Mouse (Mus musculus): ENCODE measurements around the gene Hoxd4. TPM values are rescaled to one million over a fixed set of nuclear protein-coding genes. Genes with fewer than 3 reads are reported as not detected.

The Hoxd4 gene
- polyA plus RNA-seq, 1 experiment from 2014 or later, result not detected

DNA sequence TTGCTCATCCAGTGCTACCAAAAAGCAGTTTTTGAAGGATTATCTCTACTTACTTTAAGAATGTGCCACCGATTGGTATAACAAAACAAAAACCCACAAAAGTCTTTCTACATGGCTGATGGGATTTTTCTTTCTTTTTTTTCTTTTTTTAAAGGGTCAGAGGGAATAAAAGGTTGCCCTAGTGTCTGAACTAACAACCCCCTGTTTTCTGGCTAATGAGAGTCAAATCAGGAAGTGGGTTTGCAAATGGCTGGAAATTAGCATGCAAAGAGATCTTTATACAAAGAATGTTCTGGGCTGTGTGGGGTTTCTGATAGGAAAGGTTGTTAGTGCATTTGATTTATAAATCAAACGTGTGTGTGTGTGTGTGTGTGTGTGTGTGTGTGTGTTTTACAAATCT, 8.7 kb downstream of the Hoxd4 start:
- peaks cover 4% of the 10 kb centered on the region; the same call in 1 of the 2 replicates for H3K4me1 ChIP-seq
- H3K9ac ChIP-seq (replicated peaks), result no peak overlapping the region
- no peak for ATAC-seq (ENCODE audit: low FRiP score, low read depth)
- H3K27me3 ChIP-seq, result peaks cover 100% of the 10 kb centered on the region
- H3K9me3 ChIP-seq, result no peaks in the 10 kb centered on the region
- 5% methylated on average over 2 of the region's 2 CpGs for WGBS
- no peak overlapping the region for H3K27ac ChIP-seq (replicated peaks)
- no peaks in the 10 kb centered on the region for H3K36me3 ChIP-seq
- H3K4me2 ChIP-seq (replicated peaks), result no peak overlapping the region
- H3K4me3 ChIP-seq, result no peak overlapping the region

DNA sequence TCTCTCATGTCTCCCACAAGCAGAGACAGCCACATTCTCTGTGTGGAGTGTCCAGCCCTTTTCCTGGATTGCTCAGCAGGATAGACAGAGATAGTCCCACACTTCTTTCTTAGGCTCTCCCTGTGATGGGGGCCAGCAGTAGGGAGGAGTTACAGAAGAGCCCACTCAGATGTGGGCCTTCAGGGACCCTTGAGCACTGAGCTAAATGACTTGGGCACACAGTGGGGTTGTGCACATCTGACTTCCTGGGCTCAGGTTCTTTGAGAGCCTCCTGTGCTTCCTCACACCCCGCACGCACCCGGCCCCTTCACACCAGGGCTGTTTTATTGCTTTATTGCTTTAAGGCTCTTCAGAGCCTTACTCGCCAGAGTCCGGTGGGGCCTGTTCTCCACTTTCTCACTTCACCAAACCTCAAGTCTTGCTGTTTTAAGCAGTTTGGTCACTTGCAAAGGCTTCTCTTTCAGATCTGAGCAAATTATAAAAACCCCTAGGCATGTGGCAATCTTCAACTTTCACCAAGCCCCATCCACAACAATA, 9.3 kb downstream of the Hoxd4 start:
- H3K4me2 ChIP-seq (replicated peaks), result no peak overlapping the region
- peaks cover 1% of the 10 kb centered on the region; the same call in 1 of the 2 replicates for H3K4me1 ChIP-seq
- 0% methylated on average over 5 of the region's 5 CpGs for WGBS
- no peak overlapping the region for H3K27ac ChIP-seq (replicated peaks)
- peaks cover 100% of the 10 kb centered on the region for H3K27me3 ChIP-seq
- no peak overlapping the region for H3K9ac ChIP-seq (replicated peaks)
- no peak overlapping the region for H3K4me3 ChIP-seq
- H3K36me3 ChIP-seq, result no peaks in the 10 kb centered on the region
- no peak for ATAC-seq (ENCODE audit: low FRiP score, low read depth)
- H3K9me3 ChIP-seq, result no peaks in the 10 kb centered on the region

DNA sequence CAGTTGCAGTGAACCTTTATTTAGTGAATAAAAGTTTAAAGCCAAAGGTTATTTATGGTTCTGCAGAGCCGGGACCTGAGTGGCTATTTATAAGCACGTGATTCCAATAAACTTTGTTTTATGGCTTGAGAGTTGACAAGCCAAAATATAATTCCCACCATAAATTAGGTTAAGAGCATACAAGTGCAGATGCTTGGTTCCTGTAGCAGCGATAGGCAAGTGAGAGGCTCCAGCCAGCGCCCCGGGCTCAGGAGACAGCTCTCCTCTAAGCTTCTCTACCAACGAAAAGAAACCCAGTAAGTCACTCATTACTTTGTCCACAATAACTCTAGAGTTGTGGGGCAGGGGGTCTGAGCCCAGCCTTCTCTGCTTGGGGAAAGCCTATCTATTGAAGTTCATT, 10.2 kb downstream of the Hoxd4 start:
- 3% methylated on average over 6 of the region's 6 CpGs for WGBS
- Histone ChIP-seq H3K27ac (replicated peaks) (no peak overlapping the region), H3K4me1 (no peaks in the 10 kb centered on the region), H3K4me3 (no peak overlapping the region), H3K9me3 (no peaks in the 10 kb centered on the region), H3K36me3 (no peaks in the 10 kb centered on the region), H3K9ac (replicated peaks) (no peak overlapping the region), H3K27me3 (peaks cover 100% of the 10 kb centered on the region), H3K4me2 (replicated peaks) (no peak overlapping the region)
- no peak for ATAC-seq (ENCODE audit: low FRiP score, low read depth)

DNA sequence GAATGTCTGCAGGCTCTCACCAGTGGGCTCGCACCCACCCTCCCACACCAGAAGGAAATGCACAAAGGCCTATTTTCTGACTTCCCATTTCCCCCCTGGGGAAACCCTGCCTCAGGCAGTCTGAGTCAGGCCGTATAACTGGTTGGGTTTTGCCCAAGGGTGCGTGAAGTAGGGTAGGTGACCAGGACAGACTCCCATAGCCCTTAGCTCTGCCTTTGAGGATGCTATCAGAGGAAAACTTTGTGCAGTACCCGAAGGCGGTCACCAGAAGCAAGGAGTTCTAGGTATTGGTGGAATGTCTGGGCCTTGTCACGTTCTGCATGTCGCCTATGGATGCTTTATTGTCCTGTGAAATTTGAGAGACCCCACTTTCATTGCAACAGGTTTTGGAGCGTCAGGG, 11.2 kb downstream of the Hoxd4 start:
- no peak overlapping the region for H3K27ac ChIP-seq (replicated peaks)

DNA sequence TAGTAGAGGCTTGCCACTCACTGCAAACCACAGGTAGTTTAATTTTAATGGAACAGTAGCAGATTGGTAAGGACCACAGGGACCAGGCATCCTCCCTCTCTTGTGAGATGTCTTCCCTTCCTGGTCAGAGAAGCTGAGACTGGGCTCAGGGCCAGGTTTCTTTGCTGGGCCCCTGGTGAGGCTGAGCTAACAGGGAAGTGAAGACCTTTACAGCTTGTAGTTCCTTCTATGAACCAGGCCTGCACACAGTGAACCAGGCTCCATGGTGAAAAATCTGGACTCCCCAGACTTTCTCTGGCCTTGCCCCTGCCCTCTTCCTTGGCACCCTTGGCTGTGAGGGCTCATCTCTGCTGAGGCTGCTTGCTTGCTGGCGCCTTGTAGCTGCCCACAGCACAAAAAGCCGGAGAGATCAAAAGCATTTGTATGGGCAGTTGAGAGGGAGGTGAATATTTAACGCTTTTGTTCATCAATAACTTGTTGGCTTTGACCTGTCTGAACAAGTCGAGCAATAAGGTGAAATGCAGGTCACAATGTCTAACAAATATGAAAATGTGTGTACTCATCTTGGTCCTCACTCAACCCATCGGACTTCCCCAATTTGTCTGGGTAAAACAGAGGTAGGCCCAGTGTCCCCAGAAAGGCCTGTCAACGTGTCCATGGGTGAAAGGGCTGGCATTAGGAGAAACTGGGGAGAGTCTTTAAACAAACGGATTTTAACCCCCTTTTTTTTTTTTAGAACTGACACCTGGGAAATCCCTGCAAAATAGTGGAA, 12.7 kb downstream of the Hoxd4 start:
- H3K4me3 ChIP-seq, result no peak overlapping the region
- no peak overlapping the region for H3K27ac ChIP-seq (replicated peaks)
- 0 out of 2 replicates have a peak, but pooled peaks cover 5% of the 10 kb centered on the region for H3K4me1 ChIP-seq
- H3K9me3 ChIP-seq, result no peaks in the 10 kb centered on the region
- no peak for ATAC-seq (ENCODE audit: low FRiP score, low read depth)
- no peaks in the 10 kb centered on the region for H3K36me3 ChIP-seq
- 6% methylated on average over 7 of the region's 7 CpGs for WGBS
- no peak overlapping the region for H3K9ac ChIP-seq (replicated peaks)
- H3K4me2 ChIP-seq (replicated peaks), result no peak overlapping the region
- peaks cover 100% of the 10 kb centered on the region for H3K27me3 ChIP-seq

More for the DNA sequence above, 11.2 kb downstream of the Hoxd4 start:
- WGBS, result 5% methylated on average over 8 of the region's 8 CpGs
- Histone ChIP-seq H3K4me2 (replicated peaks) (no peak overlapping the region), H3K4me3 (no peak overlapping the region), H3K36me3 (no peaks in the 10 kb centered on the region), H3K4me1 (0 out of 2 replicates have a peak, but pooled peaks cover 5% of the 10 kb centered on the region), H3K9ac (replicated peaks) (no peak overlapping the region), H3K9me3 (no peaks in the 10 kb centered on the region), H3K27me3 (peaks cover 100% of the 10 kb centered on the region)
- ATAC-seq (ENCODE audit: low FRiP score, low read depth), result no peak

DNA sequence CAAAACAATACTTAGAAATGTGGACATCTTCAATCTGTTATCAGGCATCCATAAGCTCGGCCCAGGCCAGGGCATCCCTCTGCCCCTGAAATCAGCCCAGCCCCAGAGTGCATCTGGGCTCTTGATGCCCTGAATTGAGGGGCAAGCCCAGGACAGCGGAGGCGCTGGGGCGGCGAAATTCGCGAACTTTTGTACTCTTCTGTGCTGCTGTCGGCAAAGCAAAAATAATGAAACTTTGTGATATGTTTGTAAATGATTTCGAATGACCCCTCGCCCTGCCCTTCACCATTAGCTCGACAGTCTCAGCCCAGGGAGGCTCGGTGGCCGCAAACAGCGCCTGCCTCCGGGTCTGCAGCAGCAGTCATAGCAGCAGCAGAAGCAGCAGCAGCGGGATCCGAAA, 13.4 kb downstream of the Hoxd4 start:
- no peak overlapping the region for H3K9ac ChIP-seq (replicated peaks)
- H3K27ac ChIP-seq (replicated peaks), result no peak overlapping the region
- 0 out of 2 replicates have a peak, but pooled peaks cover 5% of the 10 kb centered on the region for H3K4me1 ChIP-seq

DNA sequence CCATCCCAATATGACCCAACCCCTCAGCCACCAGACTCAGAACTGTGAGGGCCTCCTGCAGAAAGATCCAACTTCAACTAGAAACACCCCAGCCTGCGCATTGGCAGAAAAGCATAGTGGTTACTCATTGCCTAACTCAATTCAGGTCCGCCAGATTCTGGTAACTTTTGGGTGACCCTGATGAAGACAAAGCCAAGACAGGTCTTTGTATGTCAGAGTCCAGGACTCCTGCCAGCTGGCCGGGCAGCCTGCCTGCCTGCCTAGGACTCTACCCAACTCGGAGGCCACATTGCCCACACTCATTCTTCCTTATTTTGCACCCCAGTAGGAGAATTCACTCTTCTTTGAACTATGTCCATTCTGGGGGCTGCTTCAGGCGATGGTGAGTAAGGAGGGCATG, 14.8 kb downstream of the Hoxd4 start, which contains the start of gene Gm28230:
Gene Gm28230, plus strand, starts transcription at position 178 of the 400 bp plus-strand sequence.
- H3K27me3 ChIP-seq, result peaks cover 99% of the 10 kb centered on the region
- H3K4me1 ChIP-seq, result 0 out of 2 replicates have a peak, but pooled peaks cover 5% of the 10 kb centered on the region
- peak within 1 kb of the TSS; percentile 14; the same call in 1 of the 2 replicates for H3K4me3 ChIP-seq
- H3K4me2 ChIP-seq (replicated peaks), result peak within 1 kb of the TSS; percentile 14; the same call in 1 of the 2 replicates
- no peaks in the 10 kb centered on the region for H3K9me3 ChIP-seq
- ATAC-seq (ENCODE audit: low FRiP score, low read depth), result no peak
- H3K36me3 ChIP-seq, result no peaks in the 10 kb centered on the region
- no peak within 1 kb of the TSS for H3K9ac ChIP-seq (replicated peaks)
- H3K27ac ChIP-seq (replicated peaks), result no peak within 1 kb of the TSS
- 2% methylated on average over 5 of the region's 5 CpGs for WGBS

More for the DNA sequence above, 13.4 kb downstream of the Hoxd4 start:
- WGBS, result 2% methylated on average over 17 of the region's 17 CpGs
- no peak overlapping the region for H3K4me2 ChIP-seq (replicated peaks)
- H3K36me3 ChIP-seq, result no peaks in the 10 kb centered on the region
- H3K4me3 ChIP-seq, result no peak overlapping the region
- no peak for ATAC-seq (ENCODE audit: low FRiP score, low read depth)
- peaks cover 99% of the 10 kb centered on the region for H3K27me3 ChIP-seq
- no peaks in the 10 kb centered on the region for H3K9me3 ChIP-seq

DNA sequence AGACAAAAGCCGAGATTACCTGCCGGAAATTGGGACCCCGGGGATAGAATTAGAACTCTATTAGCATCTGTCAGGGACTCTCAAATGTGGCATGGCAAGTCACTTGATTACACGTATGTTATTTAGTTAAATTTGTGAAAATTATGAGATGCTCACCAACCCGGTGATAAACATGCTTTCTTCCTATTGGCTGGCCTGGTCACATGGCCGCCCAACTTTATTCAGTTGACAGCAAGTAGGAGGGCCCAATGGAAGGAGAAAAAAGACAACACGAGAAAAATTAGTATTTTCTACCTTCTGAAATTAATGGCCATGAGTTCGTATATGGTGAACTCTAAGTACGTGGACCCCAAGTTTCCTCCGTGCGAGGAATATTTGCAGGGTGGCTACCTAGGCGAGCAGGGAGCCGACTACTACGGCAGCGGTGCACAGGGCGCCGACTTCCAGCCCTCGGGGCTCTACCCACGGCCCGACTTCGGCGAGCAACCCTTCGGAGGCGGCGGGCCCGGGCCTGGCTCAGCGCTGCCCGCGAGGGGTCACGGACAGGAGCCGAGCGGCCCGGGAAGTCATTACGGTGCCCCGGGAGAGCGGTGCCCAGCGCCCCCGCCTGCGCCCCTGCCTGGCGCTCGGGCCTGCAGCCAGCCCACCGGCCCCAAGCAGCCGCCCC, 15.4 kb downstream of the Hoxd4 start:
- peak overlapping the region; percentile 14; the same call in 1 of the 2 replicates for H3K4me2 ChIP-seq (replicated peaks)

DNA sequence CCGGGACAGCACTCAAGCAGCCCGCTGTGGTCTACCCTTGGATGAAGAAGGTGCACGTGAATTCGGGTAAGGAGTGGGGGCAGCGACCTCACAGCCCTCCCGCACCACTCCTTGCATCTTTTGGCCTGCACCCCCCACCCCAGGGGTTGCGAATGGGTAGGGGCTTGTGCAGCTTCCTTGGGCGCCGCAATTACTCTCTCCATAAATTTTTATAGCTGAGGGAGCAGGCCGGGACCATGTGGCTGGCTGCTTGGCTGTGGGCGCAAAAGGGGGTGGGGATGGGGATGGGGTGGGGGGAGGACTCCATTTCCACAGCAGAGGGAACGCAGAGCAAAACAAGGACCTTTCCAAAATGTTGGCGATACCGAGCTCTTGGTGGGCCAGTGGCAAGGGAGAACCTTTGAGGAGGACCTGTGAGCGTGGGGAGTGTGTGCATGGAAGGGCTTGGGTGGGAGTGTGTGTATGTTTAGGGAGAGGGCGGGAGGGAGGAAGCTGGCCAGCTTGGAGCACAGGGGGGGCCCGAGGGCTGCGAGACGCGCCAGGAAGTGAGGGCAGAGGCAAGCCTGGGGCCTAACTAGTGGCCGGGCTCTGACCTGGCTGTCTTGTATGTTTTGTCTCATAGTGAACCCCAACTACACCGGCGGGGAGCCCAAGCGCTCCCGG, 16.0 kb downstream of the Hoxd4 start:
- no peak overlapping the region for H3K9ac ChIP-seq (replicated peaks)

More for the DNA sequence above, 15.4 kb downstream of the Hoxd4 start:
- H3K27ac ChIP-seq (replicated peaks), result no peak overlapping the region
- H3K9me3 ChIP-seq, result no peaks in the 10 kb centered on the region
- H3K36me3 ChIP-seq, result no peaks in the 10 kb centered on the region
- H3K4me3 ChIP-seq, result peak overlapping the region; percentile 14; the same call in 1 of the 2 replicates
- peaks cover 99% of the 10 kb centered on the region for H3K27me3 ChIP-seq
- H3K4me1 ChIP-seq, result 0 out of 2 replicates have a peak, but pooled peaks cover 5% of the 10 kb centered on the region
- under 1% methylated on average over 43 of the region's 43 CpGs for WGBS
- no peak overlapping the region for H3K9ac ChIP-seq (replicated peaks)
- ATAC-seq (ENCODE audit: low FRiP score, low read depth), result no peak

DNA sequence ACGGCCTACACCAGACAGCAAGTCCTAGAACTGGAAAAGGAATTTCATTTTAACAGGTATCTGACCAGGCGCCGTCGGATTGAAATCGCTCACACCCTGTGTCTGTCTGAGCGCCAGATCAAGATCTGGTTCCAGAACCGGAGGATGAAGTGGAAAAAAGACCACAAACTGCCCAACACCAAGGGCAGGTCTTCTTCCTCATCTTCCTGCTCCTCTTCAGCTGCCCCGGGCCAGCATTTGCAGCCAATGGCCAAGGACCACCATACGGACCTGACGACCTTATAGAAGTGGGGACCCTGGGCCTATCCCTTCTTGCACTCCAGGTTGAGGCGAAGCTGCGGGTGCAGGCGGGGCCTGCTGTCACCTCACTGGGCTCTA, 16.6 kb downstream of the Hoxd4 start:
- Histone ChIP-seq H3K9ac (replicated peaks) (no peak overlapping the region), H3K27ac (replicated peaks) (no peak overlapping the region), H3K27me3 (peaks cover 99% of the 10 kb centered on the region), H3K4me1 (peaks cover 9% of the 10 kb centered on the region; the same call in 1 of the 2 replicates), H3K9me3 (no peaks in the 10 kb centered on the region), H3K4me2 (replicated peaks) (no peak overlapping the region), H3K36me3 (no peaks in the 10 kb centered on the region), H3K4me3 (no peak overlapping the region)
- ATAC-seq (ENCODE audit: low FRiP score, low read depth), result no peak
- WGBS, result 2% methylated on average over 13 of the region's 13 CpGs

More for the DNA sequence above, 16.0 kb downstream of the Hoxd4 start:
- H3K4me2 ChIP-seq (replicated peaks), result peak overlapping the region; percentile 14; the same call in 1 of the 2 replicates
- H3K9me3 ChIP-seq, result no peaks in the 10 kb centered on the region
- WGBS, result 2% methylated on average over 25 of the region's 25 CpGs
- H3K4me3 ChIP-seq, result peak overlapping the region; percentile 14; the same call in 1 of the 2 replicates
- ATAC-seq (ENCODE audit: low FRiP score, low read depth), result no peak
- peaks cover 9% of the 10 kb centered on the region; the same call in 1 of the 2 replicates for H3K4me1 ChIP-seq
- H3K27ac ChIP-seq (replicated peaks), result no peak overlapping the region
- peaks cover 99% of the 10 kb centered on the region for H3K27me3 ChIP-seq
- H3K36me3 ChIP-seq, result no peaks in the 10 kb centered on the region

DNA sequence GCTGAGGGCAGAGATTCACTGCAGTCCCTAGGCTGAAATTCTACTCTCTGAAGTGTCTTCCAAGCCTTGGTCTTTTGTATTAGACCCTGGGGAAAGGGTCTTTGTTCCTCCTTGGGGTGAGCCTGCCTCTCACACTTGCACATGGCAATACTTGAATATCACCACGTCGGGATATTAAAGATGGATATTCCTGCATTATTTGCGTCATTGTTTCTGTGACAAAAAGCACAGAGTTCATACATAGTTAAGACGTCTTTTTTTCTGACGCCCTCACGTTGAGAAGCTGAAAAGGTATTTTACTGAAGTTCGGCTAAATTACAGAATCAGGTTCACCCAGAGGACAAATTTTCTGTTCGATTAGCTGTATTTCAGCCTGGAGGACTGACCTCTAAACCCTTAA, 18.6 kb downstream of the Hoxd4 start:
- Histone ChIP-seq H3K4me1 (peaks cover 9% of the 10 kb centered on the region; the same call in 1 of the 2 replicates), H3K4me3 (no peak overlapping the region), H3K36me3 (no peaks in the 10 kb centered on the region), H3K27me3 (peaks cover 99% of the 10 kb centered on the region), H3K27ac (replicated peaks) (no peak overlapping the region), H3K9ac (replicated peaks) (no peak overlapping the region), H3K4me2 (replicated peaks) (no peak overlapping the region), H3K9me3 (no peaks in the 10 kb centered on the region)
- WGBS, result 3% methylated on average over 8 of the region's 8 CpGs
- no peak for ATAC-seq (ENCODE audit: low FRiP score, low read depth)

All from midbrain, embryonic 12.5 days (tissue).